Mouse (Mus musculus) stomach, postnatal 0 days (tissue): ENCODE data around the gene Stag1.

Experiments used
- CTCF ChIP-seq: IDR thresholded peaks from 2 replicates; pipeline ENCODE4 v1.5.1; 2016; ENCODE audit warnings: antibody characterized with exemption, low read depth, mild to moderate bottlenecking, moderate library complexity
- EP300 ChIP-seq: optimal IDR thresholded peaks from 2 replicates; pipeline ENCODE3; 2016; ENCODE audit warnings: antibody characterized with exemption

DNA sequence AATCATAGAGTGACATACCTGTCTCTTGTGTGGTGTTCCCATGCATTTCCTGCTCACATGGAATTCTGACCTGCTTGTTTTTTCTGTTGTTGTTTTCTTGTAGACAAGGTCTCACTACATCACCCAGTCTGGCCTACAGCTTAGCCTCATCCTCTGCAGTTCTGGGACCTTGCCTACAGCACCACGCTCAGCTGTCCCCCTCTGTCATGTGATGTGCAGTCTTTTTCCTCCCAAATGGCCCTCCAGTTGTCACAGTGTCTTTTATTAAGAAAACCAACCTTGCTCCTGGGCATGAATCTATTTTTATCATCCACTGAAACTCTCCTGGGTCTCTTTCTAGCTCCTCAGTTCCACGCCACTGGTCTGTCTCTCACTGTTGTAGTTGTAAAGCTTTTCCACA, 394.6 kb downstream of the Stag1 start:
- no peak for TF ChIP-seq EP300
- no peak for TF ChIP-seq CTCF
